Mouse (Mus musculus) small intestine, adult 2 months (tissue): ENCODE measurements around the gene Thap12.

ENCODE experiments used
- CTCF ChIP-seq: fragments of 200-500 bp; IDR thresholded peaks from 2 replicates; pipeline ENCODE4 v1.5.1; 2012; ENCODE audit warnings: low read depth, mild to moderate bottlenecking, control low read depth, inconsistent platforms, low read length, moderate library complexity, mixed read lengths; ENCODE audit not compliant: insufficient replicate concordance, insufficient read length; ENCODE audit errors: extremely low read depth
- POLR2A ChIP-seq: fragments of 200-500 bp; IDR thresholded peaks from 2 replicates; pipeline ENCODE4 v1.6.1; 2012; ENCODE audit warnings: low read depth, mild to moderate bottlenecking, control low read depth, inconsistent platforms, low read length, moderate library complexity

GRCm38 (mm10) chr7:98656531-98657221 is 46.2 kb upstream of the Thap12 start, which contains the start of gene Emsy:
- no peak for TF ChIP-seq CTCF
- peak; percentile 79 for TF ChIP-seq POLR2A
